Mouse (Mus musculus) cerebellum, adult 2 months (tissue): Measurements from ENCODE around the gene Unc50.

ENCODE experiments used
- CTCF ChIP-seq: fragments of 200-500 bp; IDR thresholded peaks from 2 replicates; pipeline ENCODE4 v1.5.1; 2011; ENCODE audit warnings: low read depth, mild to moderate bottlenecking, control low read depth, low read length, moderate library complexity, borderline replicate concordance; ENCODE audit not compliant: insufficient read depth
- POLR2A ChIP-seq: fragments of 200-500 bp; IDR thresholded peaks from 2 replicates; pipeline ENCODE4 v1.6.1; 2011; ENCODE audit warnings: low read length, control low read depth, borderline replicate concordance; ENCODE audit not compliant: insufficient read depth

GRCm38 (mm10) chr1:37430297-37430840, 430 bp downstream of the Unc50 start:
- TF ChIP-seq POLR2A: no peak
- TF ChIP-seq CTCF: no peak
